Mouse (Mus musculus) midbrain, embryonic 15.5 days (tissue): ENCODE data around the gene Dpp6. TPM values are rescaled to one million over a fixed set of nuclear protein-coding genes. Genes with fewer than 3 reads are reported as not detected.

Experiments used
- ATAC-seq: fragments of 200-750 bp; cut with Nextera tagmentation; replicated peaks from 2 replicates; pipeline ENCODE4 v1.8.0; 2017; ENCODE audit warnings: moderate TSS enrichment
- H3K27ac ChIP-seq: fragments of 300-500 bp; sonication (generic); 2 replicates; pipeline ENCODE4 v1.5.1; 2015; ENCODE audit warnings: mild to moderate bottlenecking, inconsistent platforms
- H3K27me3 ChIP-seq: fragments of 300-500 bp; sonication (generic); replicated peaks from 2 replicates; pipeline ENCODE4 v1.6.1; 2015; ENCODE audit warnings: inconsistent platforms
- H3K36me3 ChIP-seq: fragments of 300-500 bp; sonication (generic); replicated peaks from 2 replicates; pipeline ENCODE4 v1.6.1; 2015; ENCODE audit warnings: inconsistent platforms
- H3K4me1 ChIP-seq: fragments of 300-500 bp; sonication (generic); 2 replicates; pipeline ENCODE4 v1.6.1; 2015; ENCODE audit warnings: inconsistent platforms
- H3K4me2 ChIP-seq: fragments of 300-500 bp; sonication (generic); 2 replicates; pipeline ENCODE4 v1.6.1; 2015; ENCODE audit warnings: inconsistent platforms, mild to moderate bottlenecking, moderate library complexity
- H3K4me3 ChIP-seq: fragments of 300-500 bp; sonication (generic); 2 replicates; pipeline ENCODE4 v1.5.1; 2015; ENCODE audit warnings: mild to moderate bottlenecking, inconsistent platforms
- H3K9ac ChIP-seq: fragments of 300-500 bp; sonication (generic); 2 replicates; pipeline ENCODE4 v1.6.1; 2015; ENCODE audit warnings: mild to moderate bottlenecking, inconsistent platforms
- H3K9me3 ChIP-seq: fragments of 300-500 bp; sonication (generic); 2 replicates; pipeline ENCODE4 v1.6.1; 2016; ENCODE audit warnings: inconsistent platforms
- WGBS: fragments of 180-500 bp; shearing (Covaris S2); methylation state at CpG from one replicate; pipeline ENCODE4 v1.1.7; 2015; ENCODE audit warnings: mixed read lengths; 5-methylcytosine and 5-hydroxymethylcytosine counted together
- polyA plus RNA-seq: library from polyadenylated mRNA; unstranded; fragments of >200 nt; fragmentation: Nextera tagmentation; extraction: Ambion mirVana; gene quantifications from 2 replicates; pipeline ENCODE4 v1.2.1, GENCODE M21; 2015

Gene Dpp6
- polyA plus RNA-seq, 1 experiment from 2014 or later: 88.3 TPM

GRCm38 (mm10) chr5:27651879-27652814, 835.1 kb downstream of the Dpp6 start:
- no peaks in the 10 kb centered on the region for H3K36me3 ChIP-seq
- no peaks in the 10 kb centered on the region for H3K27me3 ChIP-seq
- ATAC-seq: peak; percentile 75
- H3K4me3 ChIP-seq: no peak overlapping the region
- no peak overlapping the region for H3K4me2 ChIP-seq
- 60% methylated on average over 8 of the region's 8 CpGs for WGBS
- no peaks in the 10 kb centered on the region for H3K4me1 ChIP-seq
- no peak overlapping the region for H3K9ac ChIP-seq
- no peak overlapping the region for H3K27ac ChIP-seq
- H3K9me3 ChIP-seq: no peaks in the 10 kb centered on the region

- Histone ChIP-seq H3K4me1 (no peaks in the 10 kb centered on the region), H3K27me3 (no peaks in the 10 kb centered on the region), H3K27ac (no peak overlapping the region), H3K4me3 (no peak overlapping the region), H3K9ac (no peak overlapping the region), H3K36me3 (no peaks in the 10 kb centered on the region), H3K9me3 (no peaks in the 10 kb centered on the region), H3K4me2 (no peak overlapping the region)
- 55% methylated on average over 6 of the region's 6 CpGs for WGBS
- no peak for ATAC-seq
Observed at GRCm38 (mm10) chr5:27656101-27656500, 839.1 kb downstream of the Dpp6 start.

- no peak overlapping the region for H3K9ac ChIP-seq
- H3K27ac ChIP-seq: no peak overlapping the region
- H3K4me1 ChIP-seq: no peaks in the 10 kb centered on the region
- WGBS: 82% methylated on average over 4 of the region's 4 CpGs
- ATAC-seq: no peak
- H3K9me3 ChIP-seq: no peaks in the 10 kb centered on the region
- H3K36me3 ChIP-seq: no peaks in the 10 kb centered on the region
- no peaks in the 10 kb centered on the region for H3K27me3 ChIP-seq
- H3K4me3 ChIP-seq: no peak overlapping the region
- no peak overlapping the region for H3K4me2 ChIP-seq
Observed at GRCm38 (mm10) chr5:27657672-27658071, 840.7 kb downstream of the Dpp6 start.

- Histone ChIP-seq H3K36me3 (no peaks in the 10 kb centered on the region), H3K9me3 (no peaks in the 10 kb centered on the region), H3K27me3 (no peaks in the 10 kb centered on the region), H3K4me2 (no peak overlapping the region), H3K4me3 (no peak overlapping the region), H3K9ac (no peak overlapping the region), H3K27ac (no peak overlapping the region), H3K4me1 (no peaks in the 10 kb centered on the region)
- WGBS: 89% methylated on average over 5 of the region's 5 CpGs
- ATAC-seq: no peak
Observed at GRCm38 (mm10) chr5:27658165-27658564, 841.2 kb downstream of the Dpp6 start.

- no peak overlapping the region for H3K4me3 ChIP-seq
- H3K4me2 ChIP-seq: no peak overlapping the region
- no peaks in the 10 kb centered on the region for H3K9me3 ChIP-seq
- ATAC-seq: no peak
- H3K36me3 ChIP-seq: 0 out of 2 replicates have a peak, but pooled peaks cover 1% of the 10 kb centered on the region
- no peaks in the 10 kb centered on the region for H3K4me1 ChIP-seq
- no peak overlapping the region for H3K27ac ChIP-seq
- no peak overlapping the region for H3K9ac ChIP-seq
- H3K27me3 ChIP-seq: no peaks in the 10 kb centered on the region
Observed at GRCm38 (mm10) chr5:27658569-27658968, 841.6 kb downstream of the Dpp6 start.

GRCm38 (mm10) chr5:27659019-27659418, 842.0 kb downstream of the Dpp6 start:
- H3K9me3 ChIP-seq: no peaks in the 10 kb centered on the region
- WGBS: 98% methylated on average over 2 of the region's 2 CpGs
- no peaks in the 10 kb centered on the region for H3K27me3 ChIP-seq
- H3K27ac ChIP-seq: no peak overlapping the region
- no peaks in the 10 kb centered on the region for H3K4me1 ChIP-seq
- H3K9ac ChIP-seq: no peak overlapping the region
- no peak overlapping the region for H3K4me2 ChIP-seq
- no peak overlapping the region for H3K4me3 ChIP-seq
- ATAC-seq: no peak
- 0 out of 2 replicates have a peak, but pooled peaks cover 4% of the 10 kb centered on the region for H3K36me3 ChIP-seq

GRCm38 (mm10) chr5:27659781-27660180, 842.8 kb downstream of the Dpp6 start:
- 0 out of 2 replicates have a peak, but pooled peaks cover 8% of the 10 kb centered on the region for H3K36me3 ChIP-seq
- H3K9me3 ChIP-seq: no peaks in the 10 kb centered on the region
- WGBS: 70% methylated on average over 6 of the region's 6 CpGs
- ATAC-seq: no peak
- no peaks in the 10 kb centered on the region for H3K4me1 ChIP-seq
- H3K27ac ChIP-seq: no peak overlapping the region
- H3K9ac ChIP-seq: no peak overlapping the region
- H3K4me2 ChIP-seq: no peak overlapping the region
- no peak overlapping the region for H3K4me3 ChIP-seq
- no peaks in the 10 kb centered on the region for H3K27me3 ChIP-seq

GRCm38 (mm10) chr5:27664111-27664510, 847.1 kb downstream of the Dpp6 start:
- no peak for ATAC-seq
- no peak overlapping the region for H3K27ac ChIP-seq
- 92% methylated on average over 4 of the region's 4 CpGs for WGBS

GRCm38 (mm10) chr5:27671487-27671886, 854.5 kb downstream of the Dpp6 start:
- ATAC-seq: no peak
- Histone ChIP-seq H3K4me3 (no peak overlapping the region), H3K27me3 (no peaks in the 10 kb centered on the region), H3K4me1 (no peaks in the 10 kb centered on the region), H3K27ac (no peak overlapping the region), H3K4me2 (no peak overlapping the region), H3K36me3 (peaks cover 23% of the 10 kb centered on the region), H3K9me3 (no peaks in the 10 kb centered on the region), H3K9ac (no peak overlapping the region)
- WGBS: 72% methylated on average over 2 of the region's 2 CpGs

More at GRCm38 (mm10) chr5:27664111-27664510, 847.1 kb downstream of the Dpp6 start:
- peaks cover 39% of the 10 kb centered on the region; the same call in 1 of the 2 replicates for H3K36me3 ChIP-seq
- no peak overlapping the region for H3K4me2 ChIP-seq
- H3K4me1 ChIP-seq: no peaks in the 10 kb centered on the region
- no peak overlapping the region for H3K9ac ChIP-seq
- no peaks in the 10 kb centered on the region for H3K9me3 ChIP-seq
- H3K27me3 ChIP-seq: no peaks in the 10 kb centered on the region
- H3K4me3 ChIP-seq: no peak overlapping the region

GRCm38 (mm10) chr5:27677247-27677666, 860.3 kb downstream of the Dpp6 start:
- 56% methylated on average over 5 of the region's 5 CpGs for WGBS
- no peaks in the 10 kb centered on the region for H3K4me1 ChIP-seq
- no peak overlapping the region for H3K4me2 ChIP-seq
- no peak overlapping the region for H3K27ac ChIP-seq
- H3K27me3 ChIP-seq: no peaks in the 10 kb centered on the region
- ATAC-seq: peak; percentile 57; the same call in 1 of the 2 replicates
- no peaks in the 10 kb centered on the region for H3K9me3 ChIP-seq
- no peak overlapping the region for H3K4me3 ChIP-seq
- H3K9ac ChIP-seq: no peak overlapping the region
- H3K36me3 ChIP-seq: peaks cover 3% of the 10 kb centered on the region

- H3K4me2 ChIP-seq: no peak overlapping the region
- H3K9me3 ChIP-seq: no peaks in the 10 kb centered on the region
- H3K4me3 ChIP-seq: no peak overlapping the region
- ATAC-seq: no peak
- H3K9ac ChIP-seq: no peak overlapping the region
- H3K36me3 ChIP-seq: no peaks in the 10 kb centered on the region; the same call in 1 of the 2 replicates
- H3K27me3 ChIP-seq: no peaks in the 10 kb centered on the region
- no peaks in the 10 kb centered on the region for H3K4me1 ChIP-seq
- H3K27ac ChIP-seq: no peak overlapping the region
- WGBS: 86% methylated on average over 1 of the region's 1 CpGs
Observed at GRCm38 (mm10) chr5:27679151-27679550, 862.1 kb downstream of the Dpp6 start.

GRCm38 (mm10) chr5:27680476-27680875, 863.5 kb downstream of the Dpp6 start:
- Histone ChIP-seq H3K27ac (no peak overlapping the region), H3K4me1 (0 out of 2 replicates have a peak, but pooled peaks cover 7% of the 10 kb centered on the region), H3K9me3 (no peaks in the 10 kb centered on the region), H3K4me2 (no peak overlapping the region), H3K4me3 (no peak overlapping the region), H3K27me3 (no peaks in the 10 kb centered on the region), H3K36me3 (no peaks in the 10 kb centered on the region), H3K9ac (no peak overlapping the region)
- ATAC-seq: no peak
- 42% methylated on average over 5 of the region's 5 CpGs for WGBS
